Comparison of ENCODE assay signal across 16 mouse cellular contexts in genomic region chr10:4026616-4027015, GRCm38 (mm10). TPM values are rescaled to one million over a fixed set of nuclear protein-coding genes. Genes with fewer than 3 reads are reported as not detected.
DNase-seq lines count a peak whose midpoint lies in the region; ATAC-seq lines count a peak whose summit lies in the region.
"Had no signal": no experiment of that assay in that cellular context is flagged by ENCODE, and none has a peak within 500 bp of the region (broad histone marks: within the 10 kb centered on the region; RNA-seq: fewer than 3 reads in every experiment).

No protein-coding gene starts in this region.

- no peaks in the 10 kb centered on the region for H3K27me3 ChIP-seq in kidney, embryonic 15.5 days
- H3K27me3 ChIP-seq in liver, embryonic 11.5 days (replicated peaks; ENCODE audit: control insufficient read depth, insufficient read depth, low read length) = no peaks in the 10 kb centered on the region
- H3K27me3 ChIP-seq: hindbrain, embryonic 15.5 days; midbrain, embryonic 12.5 days had no signal

- no peak for ATAC-seq in kidney, embryonic 15.5 days (replicated peaks; ENCODE audit: low FRiP score)
- ATAC-seq in liver, embryonic 11.5 days (replicated peaks; ENCODE audit: low FRiP score) = no peak

- no peak overlapping the region for H3K4me3 ChIP-seq in kidney, embryonic 15.5 days (replicated peaks)
- no peak overlapping the region for H3K4me3 ChIP-seq in liver, embryonic 11.5 days (ENCODE audit: low read depth, low read length)
- H3K4me3 ChIP-seq: hindbrain, embryonic 15.5 days; left cerebral cortex, adult 2 months; midbrain, embryonic 12.5 days had no signal

- WGBS in kidney, embryonic 15.5 days = 72% methylated on average over 4 of the region's 4 CpGs
- WGBS in liver, embryonic 11.5 days = 91% methylated on average over 4 of the region's 4 CpGs

- peaks cover 19% of the 10 kb centered on the region; the same call in 1 of the 2 replicates for H3K36me3 ChIP-seq in kidney, embryonic 15.5 days
- peaks cover 24% of the 10 kb centered on the region for H3K36me3 ChIP-seq in liver, embryonic 11.5 days (ENCODE audit: control insufficient read depth, insufficient read depth, low read length)
- H3K36me3 ChIP-seq: hindbrain, embryonic 15.5 days; midbrain, embryonic 12.5 days had no signal

- intact Hi-C loops in heart, postnatal 10 days (cut with DNase I) = no loop called here

- H3K9me3 ChIP-seq in kidney, embryonic 15.5 days (replicated peaks) = no peaks in the 10 kb centered on the region
- H3K9me3 ChIP-seq in liver, embryonic 11.5 days (ENCODE audit: control insufficient read depth, low read length) = no peaks in the 10 kb centered on the region
- H3K9me3 ChIP-seq: hindbrain, embryonic 15.5 days; midbrain, embryonic 12.5 days had no signal

- DNase-seq in kidney, postnatal 25 days = no peak
- peak; percentile 87 for DNase-seq in NIH3T3 (ENCODE audit: low read depth)
- peak; percentile 43 to 50 for DNase-seq in gastrocnemius, adult 8-10 months (ENCODE audit: low spot score in 2 of 2)
- peak; percentile 64 to 69 for DNase-seq in heart, postnatal 10 days
- no peak for DNase-seq in liver, embryonic 11.5 days (ENCODE audit: low spot score)
- DNase-seq in embryo, embryonic 10 days (ENCODE audit: low spot score) = no peak
- no peak for DNase-seq in cerebellum, postnatal 4 days (ENCODE audit: low spot score in 2 of 2)
- DNase-seq: adrenal gland, adult 2 months; cerebellum, adult 18-20 months; kidney, adult 8-10 months; liver; retina, postnatal 1 day had no signal

- peak overlapping the region; percentile 74; the same call in 1 of the 2 replicates for H3K27ac ChIP-seq in kidney, embryonic 15.5 days
- no peak overlapping the region for H3K27ac ChIP-seq in liver, embryonic 11.5 days (ENCODE audit: low read depth, low read length)
- H3K27ac ChIP-seq: hindbrain, embryonic 15.5 days; left cerebral cortex, adult 2 months; midbrain, embryonic 12.5 days had no signal

- peaks cover 6% of the 10 kb centered on the region; the same call in 1 of the 2 replicates for H3K4me1 ChIP-seq in kidney, embryonic 15.5 days
- no peaks in the 10 kb centered on the region for H3K4me1 ChIP-seq in liver, embryonic 11.5 days (replicated peaks; ENCODE audit: control insufficient read depth, insufficient read depth, low read length)
- H3K4me1 ChIP-seq: hindbrain, embryonic 15.5 days; midbrain, embryonic 12.5 days had no signal

- H3K4me2 ChIP-seq in kidney, embryonic 15.5 days = no peak overlapping the region
- H3K4me2 ChIP-seq in liver, embryonic 11.5 days = no peak overlapping the region
- H3K4me2 ChIP-seq: hindbrain, embryonic 15.5 days; midbrain, embryonic 12.5 days had no signal

- H3K9ac ChIP-seq in kidney, embryonic 15.5 days = no peak overlapping the region
- no peak overlapping the region for H3K9ac ChIP-seq in liver, embryonic 11.5 days (ENCODE audit: low read depth, low read length)
- H3K9ac ChIP-seq: hindbrain, embryonic 15.5 days; midbrain, embryonic 12.5 days had no signal

RNA-seq across cellular contexts. Expression of gene Mthfd1l, which starts 53.7 kb away (rescaled TPM):
- polyA plus RNA-seq in kidney, embryonic 15.5 days (2015; fragmentation: Nextera tagmentation; extraction: Ambion mirVana) = 17.1 and 18.4 TPM in 2 replicates
- 1 to 10 TPM in 1 of 4 experiments, under 1 TPM in 3; 0.56 to 1.1 (median 0.65) TPM for total RNA-seq in gastrocnemius, adult 8-10 months (2022)
- total RNA-seq in heart, postnatal 10 days (2021) = 1 to 10 TPM; 3.4 to 4.3 TPM
- polyA plus RNA-seq in liver, embryonic 11.5 days (2014; fragmentation: Nextera tagmentation; extraction: Ambion mirVana) = 50.9 and 55.8 TPM in 2 replicates

Comparison
In these comparisons a context has a peak if more than half of its experiments do, and no peak if none do; other contexts are left out.
1. DNase-seq: peak in NIH3T3 (single experiment), gastrocnemius, adult 8-10 months (2 of 2) and heart, postnatal 10 days (2 of 2); none in kidney, postnatal 25 days (0 of 2), liver, embryonic 11.5 days (single experiment), embryo, embryonic 10 days (single experiment) and cerebellum, postnatal 4 days (0 of 2).